Mouse (Mus musculus): Measurements from ENCODE around the gene Pde1a. TPM values are rescaled to one million over a fixed set of nuclear protein-coding genes. Genes with fewer than 3 reads are reported as not detected.

Gene Pde1a
- polyA plus RNA-seq, 1 experiment from 2014 or later: 21.5 TPM

DNA sequence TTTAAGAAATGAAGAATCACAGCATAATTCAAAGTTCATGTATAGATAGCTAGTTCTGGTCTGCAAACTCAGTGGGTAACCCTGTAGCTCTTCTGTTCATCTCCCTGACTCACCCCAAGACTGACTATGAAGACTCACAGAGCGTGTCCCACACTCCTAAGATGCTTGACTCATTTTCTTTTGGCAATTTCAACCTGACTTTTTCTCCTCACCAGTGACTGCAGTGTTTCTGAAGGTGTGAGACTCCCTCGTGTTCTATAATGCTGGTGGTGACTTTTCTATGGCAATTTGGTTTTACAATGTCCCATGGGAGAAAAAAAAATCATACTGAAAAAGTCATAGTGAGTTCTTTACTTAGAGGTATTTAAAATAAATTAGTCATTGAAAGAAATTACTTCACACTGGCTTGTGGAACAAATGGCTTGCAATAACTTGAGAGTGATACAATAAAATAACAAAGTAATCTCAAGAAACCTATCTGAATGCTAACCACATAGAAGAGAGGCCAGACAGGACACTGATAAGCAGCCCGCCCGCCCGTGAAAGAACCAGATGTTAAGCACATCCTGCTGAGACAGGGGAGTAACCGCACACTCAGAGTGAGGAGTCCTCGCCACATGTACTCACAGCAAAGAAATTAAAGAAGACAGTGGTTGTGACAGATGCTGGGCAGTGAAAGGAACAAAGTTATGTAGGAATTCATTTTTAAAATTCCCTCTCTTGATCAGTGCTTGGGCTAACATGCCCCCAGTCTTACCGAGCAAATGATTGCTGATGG lies 183.2 kb downstream of the Pde1a start:
- no peaks in the 10 kb centered on the region for H3K27me3 ChIP-seq (ENCODE audit: control insufficient read depth, insufficient read depth, low read length)
- no peak overlapping the region for H3K27ac ChIP-seq (replicated peaks)
- no peaks in the 10 kb centered on the region for H3K9me3 ChIP-seq (ENCODE audit: control insufficient read depth, low read length)
- H3K36me3 ChIP-seq (ENCODE audit: control insufficient read depth, insufficient read depth, low read length): no peaks in the 10 kb centered on the region
- H3K4me2 ChIP-seq (replicated peaks; ENCODE audit: low read depth): no peak overlapping the region
- 59% methylated on average over 8 of the region's 8 CpGs for WGBS
- DNase-seq (ENCODE audit: low spot score): no peak
- no peak for ATAC-seq (ENCODE audit: low FRiP score, low TSS enrichment)
- TF ChIP-seq EP300 (optimal IDR thresholded peaks at IDR 0.05): no peak
- TF ChIP-seq CTCF (IDR thresholded peaks at IDR 0.05; ENCODE audit: low read depth): no peak
- H3K4me3 ChIP-seq (ENCODE audit: low read depth, low read length): no peak overlapping the region
- no peaks in the 10 kb centered on the region for H3K4me1 ChIP-seq (replicated peaks; ENCODE audit: control insufficient read depth, insufficient read depth)
- no peak overlapping the region for H3K9ac ChIP-seq (ENCODE audit: low read length)

DNA sequence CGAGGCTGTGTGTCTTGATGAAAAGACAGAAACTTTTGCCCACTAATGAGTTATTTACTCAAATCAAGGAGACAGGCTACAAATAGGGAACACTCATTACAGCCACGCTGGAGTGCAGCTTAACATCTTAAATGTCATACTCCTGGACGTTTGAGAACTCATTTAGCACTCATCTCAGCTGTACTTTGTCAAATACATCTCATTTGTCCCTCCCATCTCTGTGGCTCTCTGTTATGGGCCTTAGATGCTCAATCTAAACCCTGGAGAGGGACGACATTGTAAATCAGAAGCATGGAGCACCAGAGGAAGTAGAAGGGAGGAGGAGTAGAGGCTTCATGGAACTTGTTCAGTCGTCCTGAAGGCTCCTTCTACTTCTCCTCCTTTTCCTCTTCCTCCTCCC lies 194.6 kb downstream of the Pde1a start:
- H3K9me3 ChIP-seq (ENCODE audit: control insufficient read depth, low read length): no peaks in the 10 kb centered on the region
- no peak overlapping the region for H3K27ac ChIP-seq (replicated peaks)
- H3K4me3 ChIP-seq (ENCODE audit: low read depth, low read length): no peak overlapping the region
- no peaks in the 10 kb centered on the region for H3K4me1 ChIP-seq (replicated peaks; ENCODE audit: control insufficient read depth, insufficient read depth)
- H3K36me3 ChIP-seq (ENCODE audit: control insufficient read depth, insufficient read depth, low read length): no peaks in the 10 kb centered on the region
- no peak for TF ChIP-seq EP300 (optimal IDR thresholded peaks at IDR 0.05)
- no peak for TF ChIP-seq CTCF (IDR thresholded peaks at IDR 0.05; ENCODE audit: low read depth)
- no peak overlapping the region for H3K9ac ChIP-seq (ENCODE audit: low read length)
- H3K4me2 ChIP-seq (replicated peaks; ENCODE audit: low read depth): no peak overlapping the region
- ATAC-seq (ENCODE audit: low FRiP score, low TSS enrichment): no peak
- no peaks in the 10 kb centered on the region for H3K27me3 ChIP-seq (ENCODE audit: control insufficient read depth, insufficient read depth, low read length)
- 42% methylated on average over 5 of the region's 5 CpGs for WGBS
- DNase-seq (ENCODE audit: low spot score): no peak

DNA sequence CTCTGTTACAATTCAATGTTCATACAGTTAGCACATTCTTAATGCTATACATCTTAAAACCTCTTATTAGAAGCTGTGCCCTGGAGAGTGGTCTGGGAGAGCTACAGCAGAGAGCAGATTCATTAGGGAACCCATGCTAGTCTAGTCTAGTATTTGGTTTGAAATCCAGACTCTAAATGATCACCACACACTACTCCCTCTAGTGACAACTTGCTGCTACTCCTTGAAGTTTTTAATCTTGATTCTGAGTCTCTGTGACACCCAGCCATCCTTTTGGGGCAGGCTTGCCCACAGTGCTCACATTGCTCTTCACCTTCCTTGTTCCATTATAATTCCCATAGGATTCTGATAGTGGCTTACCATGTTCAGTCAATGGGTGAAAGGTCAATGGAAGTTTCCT lies 206.9 kb downstream of the Pde1a start:
- no peaks in the 10 kb centered on the region for H3K4me1 ChIP-seq (replicated peaks; ENCODE audit: control insufficient read depth, insufficient read depth)
- TF ChIP-seq CTCF (IDR thresholded peaks at IDR 0.05; ENCODE audit: low read depth) (peak; percentile 36; the same call in 1 of the 2 replicates), EP300 (optimal IDR thresholded peaks at IDR 0.05) (no peak)
- H3K9ac ChIP-seq (ENCODE audit: low read length): no peak overlapping the region
- H3K9me3 ChIP-seq (ENCODE audit: control insufficient read depth, low read length): no peaks in the 10 kb centered on the region
- no peaks in the 10 kb centered on the region for H3K27me3 ChIP-seq (ENCODE audit: control insufficient read depth, insufficient read depth, low read length)
- H3K4me2 ChIP-seq (replicated peaks; ENCODE audit: low read depth): no peak overlapping the region
- no peaks in the 10 kb centered on the region for H3K36me3 ChIP-seq (ENCODE audit: control insufficient read depth, insufficient read depth, low read length)
- DNase-seq (ENCODE audit: low spot score): no peak
- ATAC-seq (ENCODE audit: low FRiP score, low TSS enrichment): no peak
- H3K4me3 ChIP-seq (ENCODE audit: low read depth, low read length): no peak overlapping the region
- no peak overlapping the region for H3K27ac ChIP-seq (replicated peaks)

DNA sequence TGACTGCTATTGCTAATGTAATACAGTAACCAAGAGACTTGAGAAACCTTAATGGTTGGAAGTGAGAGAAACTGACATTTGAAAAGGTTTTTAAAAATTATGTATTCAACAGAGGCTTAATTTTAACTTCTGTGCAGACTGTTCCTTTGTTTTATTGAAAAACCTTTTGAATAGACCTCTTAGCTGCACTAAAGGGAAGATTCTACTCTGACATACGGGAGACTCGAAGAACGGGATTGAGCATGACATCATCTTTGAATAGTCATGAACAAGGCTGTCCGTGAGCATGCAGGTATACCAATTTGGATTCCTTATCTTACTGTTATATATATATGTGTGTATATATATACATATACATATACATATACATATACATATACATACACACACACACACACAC lies 207.9 kb downstream of the Pde1a start:
- WGBS: 84% methylated on average over 4 of the region's 4 CpGs
- TF ChIP-seq EP300 (optimal IDR thresholded peaks at IDR 0.05): no peak
- no peak for TF ChIP-seq CTCF (IDR thresholded peaks at IDR 0.05; ENCODE audit: low read depth)
- no peak for DNase-seq (ENCODE audit: low spot score)
- Histone ChIP-seq H3K4me2 (replicated peaks; ENCODE audit: low read depth) (no peak overlapping the region), H3K27me3 (ENCODE audit: control insufficient read depth, insufficient read depth, low read length) (no peaks in the 10 kb centered on the region), H3K4me1 (replicated peaks; ENCODE audit: control insufficient read depth, insufficient read depth) (no peaks in the 10 kb centered on the region), H3K9me3 (ENCODE audit: control insufficient read depth, low read length) (no peaks in the 10 kb centered on the region), H3K27ac (replicated peaks) (no peak overlapping the region), H3K36me3 (ENCODE audit: control insufficient read depth, insufficient read depth, low read length) (no peaks in the 10 kb centered on the region), H3K4me3 (ENCODE audit: low read depth, low read length) (no peak overlapping the region), H3K9ac (ENCODE audit: low read length) (no peak overlapping the region)
- no peak for ATAC-seq (ENCODE audit: low FRiP score, low TSS enrichment)

DNA sequence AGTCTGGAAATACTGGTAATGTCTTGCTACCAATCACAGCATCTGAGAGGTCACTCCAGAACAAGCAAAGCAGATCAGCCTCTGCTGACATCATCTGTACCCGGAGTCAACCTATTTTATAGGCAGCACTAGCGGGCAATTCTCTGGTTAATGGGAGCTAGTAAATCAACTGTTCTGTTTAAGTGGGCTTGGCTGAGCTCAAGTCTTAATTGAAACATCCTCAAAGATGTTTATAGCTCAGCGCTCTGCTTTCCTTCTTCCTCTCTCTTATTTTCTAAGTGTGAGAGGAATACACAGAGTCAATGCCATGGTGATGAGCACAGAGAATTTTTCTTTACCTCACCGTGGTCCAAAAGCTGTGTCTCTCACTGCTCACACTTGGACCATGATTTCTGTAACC lies 208.8 kb downstream of the Pde1a start:
- H3K27ac ChIP-seq (replicated peaks): no peak overlapping the region
- no peak for ATAC-seq (ENCODE audit: low FRiP score, low TSS enrichment)
- TF ChIP-seq EP300 (optimal IDR thresholded peaks at IDR 0.05) (no peak), CTCF (IDR thresholded peaks at IDR 0.05; ENCODE audit: low read depth) (no peak)
- H3K4me2 ChIP-seq (replicated peaks; ENCODE audit: low read depth): no peak overlapping the region
- DNase-seq (ENCODE audit: low spot score): no peak
- no peaks in the 10 kb centered on the region for H3K27me3 ChIP-seq (ENCODE audit: control insufficient read depth, insufficient read depth, low read length)
- no peaks in the 10 kb centered on the region for H3K4me1 ChIP-seq (replicated peaks; ENCODE audit: control insufficient read depth, insufficient read depth)
- H3K36me3 ChIP-seq (ENCODE audit: control insufficient read depth, insufficient read depth, low read length): no peaks in the 10 kb centered on the region
- H3K4me3 ChIP-seq (ENCODE audit: low read depth, low read length): no peak overlapping the region
- 54% methylated on average over 4 of the region's 4 CpGs for WGBS
- H3K9me3 ChIP-seq (ENCODE audit: control insufficient read depth, low read length): no peaks in the 10 kb centered on the region
- no peak overlapping the region for H3K9ac ChIP-seq (ENCODE audit: low read length)

DNA sequence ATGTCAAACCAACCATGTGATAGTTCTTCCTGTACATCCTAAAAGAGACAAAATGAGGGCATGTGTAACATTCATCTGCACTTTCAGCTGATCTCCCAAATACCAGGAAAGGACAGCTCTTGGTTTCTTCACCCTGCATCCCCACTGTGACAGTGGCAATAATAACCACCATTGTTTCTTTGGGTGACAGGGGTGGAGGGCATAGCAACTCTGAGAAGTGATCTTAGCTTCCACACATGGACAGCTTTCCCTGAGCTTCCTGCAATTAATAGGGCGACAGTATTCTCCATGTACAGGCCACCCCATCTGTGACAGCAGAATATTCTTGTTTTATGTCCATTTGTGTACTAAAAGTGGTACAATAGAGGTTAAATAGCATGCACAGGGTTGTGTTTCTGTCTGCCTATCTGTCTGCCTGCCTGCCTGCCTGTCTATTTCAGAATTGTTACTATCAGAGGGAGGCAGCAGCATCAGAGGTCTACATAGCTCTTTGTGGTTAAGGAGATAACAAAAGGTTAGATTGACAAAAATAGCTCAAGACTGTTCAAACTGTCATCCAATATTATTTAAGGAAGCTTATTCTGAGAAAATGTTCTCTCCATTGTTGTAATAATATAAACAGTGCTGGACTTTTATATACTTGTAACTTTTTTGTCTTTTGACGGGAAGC lies 227.3 kb downstream of the Pde1a start:
- Histone ChIP-seq H3K27ac (replicated peaks) (no peak overlapping the region), H3K36me3 (ENCODE audit: control insufficient read depth, insufficient read depth, low read length) (no peaks in the 10 kb centered on the region), H3K9me3 (ENCODE audit: control insufficient read depth, low read length) (no peaks in the 10 kb centered on the region), H3K4me3 (ENCODE audit: low read depth, low read length) (no peak overlapping the region), H3K4me2 (replicated peaks; ENCODE audit: low read depth) (no peak overlapping the region), H3K27me3 (ENCODE audit: control insufficient read depth, insufficient read depth, low read length) (no peaks in the 10 kb centered on the region), H3K4me1 (replicated peaks; ENCODE audit: control insufficient read depth, insufficient read depth) (no peaks in the 10 kb centered on the region), H3K9ac (ENCODE audit: low read length) (no peak overlapping the region)
- TF ChIP-seq EP300 (optimal IDR thresholded peaks at IDR 0.05) (no peak), CTCF (IDR thresholded peaks at IDR 0.05; ENCODE audit: low read depth) (no peak)
- DNase-seq (ENCODE audit: low spot score) (no peak), ATAC-seq (ENCODE audit: low FRiP score, low TSS enrichment) (no peak)
- WGBS: 72% methylated on average over 2 of the region's 2 CpGs
